Mouse (Mus musculus): Measurements from ENCODE around the gene Lctl. TPM values are rescaled to one million over a fixed set of nuclear protein-coding genes. Genes with fewer than 3 reads are reported as not detected.
"Not testable (repeated sequence)": the region's sequence is repeated elsewhere in the genome, so short reads cannot be mapped to it uniquely, and the experiment has no call there.

Gene Lctl
- polyA plus RNA-seq, 2 experiments, result 0.02 TPM; not detected in 1

- peak overlapping the region; percentile 97 for H3K9ac ChIP-seq (replicated peaks)
- no peaks in the 10 kb centered on the region for H3K9me3 ChIP-seq (ENCODE audit: control insufficient read depth, low read length)
- WGBS (ENCODE audit: insufficient replicate concordance), result 29% methylated on average over 8 of the region's 8 CpGs
- no peak for TF ChIP-seq EP300 (IDR thresholded peaks at IDR 0.05; ENCODE audit: low read depth)
- no peak for TF ChIP-seq CTCF (IDR thresholded peaks at IDR 0.05; ENCODE audit: low read depth)
- H3K4me3 ChIP-seq (ENCODE audit: insufficient read depth in 1 of 2, low read depth in 2 of 2, low read length in 2 of 2), result peak overlapping the region; percentile 93 to 95
- peak overlapping the region; percentile 47 for H3K27ac ChIP-seq
- peaks cover 8 to 18% of the 10 kb centered on the region in 2 experiments for H3K4me1 ChIP-seq (replicated peaks; ENCODE audit: control insufficient read depth in 2 of 2, insufficient read depth in 2 of 2, low read length in 1 of 2)
- H3K36me3 ChIP-seq (replicated peaks; ENCODE audit: control insufficient read depth, insufficient read depth, low read depth), result peaks cover 45% of the 10 kb centered on the region
- DNase-seq (ENCODE audit: low read depth in 3 of 3, low spot score in 3 of 3) (no peak), ATAC-seq (ENCODE audit: insufficient read depth) (no peak)
- no peaks in the 10 kb centered on the region for H3K27me3 ChIP-seq (ENCODE audit: control insufficient read depth, insufficient read depth, low read length)
- H3K4me2 ChIP-seq (ENCODE audit: low read depth), result peak overlapping the region; percentile 71
Observed at GRCm38 (mm10) chr9:64174766-64175165, 57.8 kb downstream of the Lctl start.

DNA sequence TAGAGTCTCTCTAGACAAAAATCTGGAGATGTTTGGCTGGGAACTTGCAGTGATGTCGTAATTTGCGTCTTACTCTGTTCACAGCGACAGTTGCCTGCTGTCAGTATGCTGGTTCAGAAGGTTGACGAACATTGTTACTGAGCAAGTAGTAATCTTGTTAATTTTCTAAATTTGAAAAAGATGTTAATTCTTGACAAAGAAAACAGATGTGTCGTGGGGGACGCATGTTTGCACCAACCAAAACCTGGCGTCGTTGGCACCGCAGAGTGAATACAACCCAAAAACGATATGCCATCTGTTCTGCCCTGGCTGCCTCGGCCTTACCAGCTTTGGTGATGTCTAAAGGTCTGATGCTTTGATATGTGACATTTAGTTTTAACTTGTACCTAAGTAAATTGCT is 58.4 kb downstream of the Lctl start:
- Histone ChIP-seq H3K4me3 (ENCODE audit: insufficient read depth in 1 of 2, low read depth in 2 of 2, low read length in 2 of 2) (peak overlapping the region; percentile 22 to 95; a peak in 3 of 4 replicates), H3K27me3 (ENCODE audit: control insufficient read depth, insufficient read depth, low read length) (no peaks in the 10 kb centered on the region), H3K4me2 (ENCODE audit: low read depth) (peak overlapping the region; percentile 71), H3K36me3 (replicated peaks; ENCODE audit: control insufficient read depth, insufficient read depth, low read depth) (peaks cover 47% of the 10 kb centered on the region), H3K27ac (no peak overlapping the region), H3K9ac (replicated peaks) (peak overlapping the region; percentile 97), H3K4me1 (replicated peaks; ENCODE audit: control insufficient read depth in 2 of 2, insufficient read depth in 2 of 2, low read length in 1 of 2) (peaks cover 8 to 22% of the 10 kb centered on the region in 2 experiments), H3K9me3 (ENCODE audit: control insufficient read depth, low read length) (no peaks in the 10 kb centered on the region)
- WGBS (ENCODE audit: insufficient replicate concordance), result 75% methylated on average over 11 of the region's 11 CpGs
- TF ChIP-seq CTCF (IDR thresholded peaks at IDR 0.05; ENCODE audit: low read depth), result no peak
- TF ChIP-seq EP300 (IDR thresholded peaks at IDR 0.05; ENCODE audit: low read depth), result no peak
- ATAC-seq (ENCODE audit: insufficient read depth) (no peak), DNase-seq (ENCODE audit: low read depth in 3 of 3, low spot score in 3 of 3) (no peak)

- Histone ChIP-seq H3K9ac (replicated peaks) (peak overlapping the region; percentile 94), H3K27me3 (ENCODE audit: control insufficient read depth, insufficient read depth, low read length) (no peaks in the 10 kb centered on the region), H3K4me2 (ENCODE audit: low read depth) (peak overlapping the region; percentile 69), H3K36me3 (replicated peaks; ENCODE audit: control insufficient read depth, insufficient read depth, low read depth) (peaks cover 64% of the 10 kb centered on the region), H3K27ac (peak overlapping the region; percentile 70), H3K4me1 (replicated peaks; ENCODE audit: control insufficient read depth in 2 of 2, insufficient read depth in 2 of 2, low read length in 1 of 2) (peaks cover 0 to 18% of the 10 kb centered on the region in 2 experiments), H3K9me3 (ENCODE audit: control insufficient read depth, low read length) (no peaks in the 10 kb centered on the region), H3K4me3 (ENCODE audit: insufficient read depth in 1 of 2, low read depth in 2 of 2, low read length in 2 of 2) (peak overlapping the region; percentile 75 to 88)
- TF ChIP-seq CTCF (IDR thresholded peaks at IDR 0.05; ENCODE audit: low read depth) (peak; percentile 8; the same call in 1 of the 2 replicates), EP300 (IDR thresholded peaks at IDR 0.05; ENCODE audit: low read depth) (no peak)
- peak in 1 of 3 experiments; percentile 22 for DNase-seq (ENCODE audit: low read depth in 3 of 3, low spot score in 3 of 3)
- ATAC-seq (ENCODE audit: insufficient read depth), result peak; percentile 52
- WGBS (ENCODE audit: insufficient replicate concordance), result 25% methylated on average over 3 of the region's 3 CpGs
Observed at GRCm38 (mm10) chr9:64178610-64178973, 61.6 kb downstream of the Lctl start.

GRCm38 (mm10) chr9:64178974-64179646 is 62.2 kb downstream of the Lctl start, which contains the start of gene Snapc5:
Gene Snapc5 (plus strand): TSS chr9:64179274.
- Histone ChIP-seq H3K9ac (replicated peaks) (peak within 1 kb of the TSS; percentile 94), H3K27me3 (ENCODE audit: control insufficient read depth, insufficient read depth, low read length) (no peaks in the 10 kb centered on the region), H3K4me2 (ENCODE audit: low read depth) (peak within 1 kb of the TSS; percentile 69), H3K4me1 (replicated peaks; ENCODE audit: control insufficient read depth in 2 of 2, insufficient read depth in 2 of 2, low read length in 1 of 2) (peaks cover 0 to 18% of the 10 kb centered on the region in 2 experiments), H3K9me3 (ENCODE audit: control insufficient read depth, low read length) (no peaks in the 10 kb centered on the region), H3K27ac (peak within 1 kb of the TSS; percentile 70), H3K4me3 (ENCODE audit: insufficient read depth in 1 of 2, low read depth in 2 of 2, low read length in 2 of 2) (peak within 1 kb of the TSS; percentile 75 to 88), H3K36me3 (replicated peaks; ENCODE audit: control insufficient read depth, insufficient read depth, low read depth) (peaks cover 64% of the 10 kb centered on the region)
- TF ChIP-seq EP300 (IDR thresholded peaks at IDR 0.05; ENCODE audit: low read depth), result no peak; the same call in 1 of the 2 replicates
- TF ChIP-seq CTCF (IDR thresholded peaks at IDR 0.05; ENCODE audit: low read depth), result peak; percentile 61
- DNase-seq (ENCODE audit: low read depth in 3 of 3, low spot score in 3 of 3) (peak; percentile 83 to 87 (median 86)), ATAC-seq (ENCODE audit: insufficient read depth) (peak; percentile 92)
- under 1% methylated on average over 35 of the region's 35 CpGs for WGBS (ENCODE audit: insufficient replicate concordance)

DNA sequence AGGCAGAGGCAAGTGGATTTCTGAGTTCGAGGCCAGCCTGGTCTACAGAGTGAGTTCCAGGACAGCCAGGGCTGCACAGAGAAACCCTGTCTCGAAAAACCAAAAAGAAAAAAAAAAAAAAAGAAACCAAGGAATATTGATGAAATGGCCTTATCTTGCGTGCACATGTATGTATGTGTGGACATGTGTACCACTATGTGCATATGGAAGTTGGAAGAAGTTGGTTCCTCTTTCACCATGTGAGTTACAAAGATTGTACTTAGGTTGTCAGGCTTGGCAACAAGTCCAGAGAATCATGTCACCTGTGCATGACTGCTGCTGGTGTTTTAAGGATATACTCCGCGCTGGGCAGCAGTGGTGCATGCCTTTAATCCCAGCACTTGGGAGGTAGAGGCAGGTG is 66.3 kb downstream of the Lctl start:
- 84% methylated on average over 5 of the region's 5 CpGs for WGBS (ENCODE audit: insufficient replicate concordance)
- peaks cover 25% of the 10 kb centered on the region for H3K36me3 ChIP-seq (replicated peaks; ENCODE audit: control insufficient read depth, insufficient read depth, low read depth)

More for the DNA sequence above, 66.3 kb downstream of the Lctl start:
- H3K9me3 ChIP-seq (ENCODE audit: control insufficient read depth, low read length); H3K27me3 ChIP-seq (ENCODE audit: control insufficient read depth, insufficient read depth, low read length); H3K4me3 ChIP-seq (ENCODE audit: insufficient read depth in 1 of 2, low read depth in 2 of 2, low read length in 2 of 2); H3K9ac ChIP-seq (replicated peaks); H3K27ac ChIP-seq; H3K4me2 ChIP-seq (ENCODE audit: low read depth); ATAC-seq (ENCODE audit: insufficient read depth); DNase-seq (ENCODE audit: low read depth in 3 of 3, low spot score in 3 of 3): not testable (repeated sequence)
- H3K4me1 ChIP-seq (replicated peaks; ENCODE audit: control insufficient read depth in 2 of 2, insufficient read depth in 2 of 2, low read length in 1 of 2), result peaks cover 0 to 11% of the 10 kb centered on the region in 2 experiments; a peak in 3 of 4 replicates

All from liver, embryonic 14.5 days (tissue).